Mouse (Mus musculus) cerebellum, adult 2 months (tissue): ENCODE results near the gene Cacna1d. TPM values are rescaled to one million over a fixed set of nuclear protein-coding genes. Genes with fewer than 3 reads are reported as not detected.
A peak's percentile ranks its signal among the peaks of the same experiment; 100 is the strongest.

ENCODE experiments used
- DNase-seq, 2 experiments: peaks; one replicate each; pipeline ENCODE4 v3.0.0; 2021
- H3K27ac ChIP-seq: fragments of 200-500 bp; 2 replicates; pipeline ENCODE4 v1.5.1; 2012; ENCODE audit warnings: low read length, control low read depth, inconsistent platforms; ENCODE audit not compliant: insufficient read depth
- H3K27me3 ChIP-seq: fragments of 200-500 bp; 2 replicates; pipeline ENCODE4 v1.6.1; 2012; ENCODE audit warnings: inconsistent platforms, mild to moderate bottlenecking, low read length, moderate library complexity; ENCODE audit not compliant: control insufficient read depth, insufficient read depth
- H3K4me1 ChIP-seq: fragments of 200-500 bp; 2 replicates; pipeline ENCODE4 v1.6.1; 2011; ENCODE audit warnings: low read length; ENCODE audit not compliant: control insufficient read depth, insufficient read depth
- H3K4me3 ChIP-seq: fragments of 200-500 bp; replicated peaks from 2 replicates; pipeline ENCODE3; 2011; ENCODE audit warnings: mild to moderate bottlenecking, low read depth, low read length, control low read depth; ENCODE audit not compliant: insufficient read depth
- CTCF ChIP-seq: fragments of 200-500 bp; IDR thresholded peaks from 2 replicates; pipeline ENCODE4 v1.5.1; 2011; ENCODE audit warnings: low read depth, mild to moderate bottlenecking, control low read depth, low read length, moderate library complexity, borderline replicate concordance; ENCODE audit not compliant: insufficient read depth
- POLR2A ChIP-seq: fragments of 200-500 bp; IDR thresholded peaks from 2 replicates; pipeline ENCODE4 v1.6.1; 2011; ENCODE audit warnings: low read length, control low read depth, borderline replicate concordance; ENCODE audit not compliant: insufficient read depth
- WGBS: fragments of 180-500 bp; shearing (Covaris S2); methylation state at CpG from one replicate; pipeline ENCODE4 v1.1.7; 2018; 5-methylcytosine and 5-hydroxymethylcytosine counted together
- polyA plus RNA-seq: library from polyadenylated mRNA; depleted of rRNA; stranded (reverse); fragments of >200 nt; gene quantifications from 2 replicates; pipeline ENCODE4 v1.2.3, GENCODE M21; 2012

Cacna1d gene
- polyA plus RNA-seq, 1 experiment = 35.0 TPM

DNA sequence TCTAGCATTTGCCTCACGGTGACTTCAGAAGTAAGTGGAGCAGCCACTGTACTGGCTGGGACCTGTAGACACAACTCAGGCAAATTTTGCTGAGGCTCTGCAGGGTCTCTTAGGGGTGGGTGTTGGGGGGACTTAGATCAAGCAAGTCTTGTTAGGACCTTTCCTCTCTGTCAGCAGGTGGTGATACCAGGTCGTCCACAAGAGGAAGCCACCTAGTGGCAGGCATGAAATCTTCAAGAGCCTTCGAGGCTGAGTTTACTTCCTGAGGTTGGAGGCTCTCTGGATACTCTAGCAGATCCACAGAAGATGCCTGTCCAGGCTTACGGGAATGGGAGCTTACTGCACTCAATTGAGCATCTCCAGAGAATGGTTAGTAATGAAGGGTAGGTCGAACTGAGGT, 394.0 kb downstream of the Cacna1d start:
- 55% methylated on average over 5 of the region's 5 CpGs for WGBS
- H3K4me3 ChIP-seq = no peak overlapping the region
- no peak for DNase-seq
- H3K27ac ChIP-seq = no peak overlapping the region
- H3K27me3 ChIP-seq = no peaks in the 10 kb centered on the region
- H3K4me1 ChIP-seq = no peaks in the 10 kb centered on the region
- TF ChIP-seq CTCF = peak; percentile 33; the same call in 1 of the 2 replicates
- TF ChIP-seq POLR2A = no peak

- no peak for DNase-seq
- H3K27me3 ChIP-seq = no peaks in the 10 kb centered on the region
- H3K4me3 ChIP-seq = no peak overlapping the region
- H3K4me1 ChIP-seq = no peaks in the 10 kb centered on the region
- 77% methylated on average over 4 of the region's 4 CpGs for WGBS
- no peak overlapping the region for H3K27ac ChIP-seq
- no peak for TF ChIP-seq POLR2A
- TF ChIP-seq CTCF = no peak
These were observed 398.8 kb downstream of the Cacna1d start for GRCm38 (mm10) chr14:30092426-30092825.

- Histone ChIP-seq H3K27me3 (no peaks in the 10 kb centered on the region), H3K27ac (no peak overlapping the region), H3K4me3 (no peak overlapping the region), H3K4me1 (no peaks in the 10 kb centered on the region)
- no peak for DNase-seq
- WGBS = 72% methylated on average over 2 of the region's 2 CpGs
- no peak for TF ChIP-seq POLR2A
- TF ChIP-seq CTCF = no peak
These were observed 399.2 kb downstream of the Cacna1d start for GRCm38 (mm10) chr14:30092021-30092420.

DNA sequence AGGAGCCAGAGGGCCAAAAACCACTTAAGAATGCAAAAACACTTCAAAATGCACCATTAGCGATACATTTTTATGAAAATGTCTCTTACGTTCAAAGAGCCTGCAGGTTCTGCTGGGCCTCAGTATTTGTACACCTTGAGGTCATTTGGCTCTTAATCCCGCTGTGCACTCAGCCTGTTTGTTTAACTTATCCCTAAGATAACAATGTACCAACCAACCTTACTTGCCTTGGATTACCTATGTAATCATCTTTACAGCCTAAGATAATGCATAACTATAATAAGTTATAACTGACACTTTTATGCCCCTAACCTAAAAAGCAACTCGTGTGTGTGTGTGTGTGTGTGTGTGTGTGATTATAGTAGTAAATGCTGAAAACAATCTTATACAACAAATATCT, 411.5 kb downstream of the Cacna1d start:
- TF ChIP-seq CTCF (no peak), POLR2A (no peak)
- H3K4me1 ChIP-seq = peaks cover 11% of the 10 kb centered on the region; the same call in 1 of the 2 replicates
- H3K27me3 ChIP-seq = no peaks in the 10 kb centered on the region
- 94% methylated on average over 4 of the region's 4 CpGs for WGBS
- DNase-seq = no peak
- H3K4me3 ChIP-seq = no peak overlapping the region
- no peak overlapping the region for H3K27ac ChIP-seq

GRCm38 (mm10) chr14:30078115-30078808, 413.0 kb downstream of the Cacna1d start:
- 81% methylated on average over 15 of the region's 15 CpGs for WGBS
- Histone ChIP-seq H3K4me1 (peaks cover 17% of the 10 kb centered on the region), H3K27me3 (no peaks in the 10 kb centered on the region), H3K4me3 (no peak overlapping the region), H3K27ac (no peak overlapping the region)
- TF ChIP-seq CTCF (no peak), POLR2A (no peak)
- no peak for DNase-seq

DNA sequence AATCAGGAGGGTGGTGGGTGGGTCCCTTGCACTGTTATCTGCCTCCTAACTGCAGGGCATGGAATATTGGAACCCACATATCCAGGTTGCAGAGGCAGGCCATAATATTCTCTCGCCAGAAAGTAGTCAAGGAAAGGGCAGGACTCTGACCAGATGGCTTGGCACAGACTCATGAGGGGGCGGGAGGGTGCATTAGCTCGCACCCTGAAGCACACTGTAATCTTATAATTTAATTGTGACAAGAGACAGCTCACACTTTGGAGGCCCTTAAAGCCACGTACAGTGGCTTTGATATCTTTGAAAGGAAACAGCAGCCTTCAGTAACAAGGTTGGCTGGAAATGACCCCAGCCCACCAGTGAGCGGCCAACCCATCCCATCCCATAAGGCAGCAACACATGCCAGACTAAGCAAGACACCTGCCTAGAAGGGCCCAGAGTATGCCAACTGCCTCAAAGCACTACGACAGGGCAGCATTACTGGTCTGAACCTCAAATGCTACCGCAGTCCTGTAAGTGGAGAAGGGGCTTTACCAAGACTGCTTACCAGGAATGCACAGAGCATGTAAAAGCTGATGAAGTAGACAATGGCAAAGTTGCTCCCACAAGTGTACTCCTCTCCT, 415.9 kb downstream of the Cacna1d start:
- H3K27me3 ChIP-seq = no peaks in the 10 kb centered on the region
- DNase-seq = peak; percentile 70 to 80
- TF ChIP-seq CTCF (no peak), POLR2A (no peak)
- no peak overlapping the region for H3K27ac ChIP-seq
- H3K4me1 ChIP-seq = peaks cover 17% of the 10 kb centered on the region
- WGBS = 8% methylated on average over 7 of the region's 7 CpGs
- no peak overlapping the region for H3K4me3 ChIP-seq

- DNase-seq = no peak
- WGBS = 43% methylated on average over 3 of the region's 3 CpGs
- H3K4me3 ChIP-seq = no peak overlapping the region
- H3K4me1 ChIP-seq = no peaks in the 10 kb centered on the region; the same call in 1 of the 2 replicates
- no peaks in the 10 kb centered on the region for H3K27me3 ChIP-seq
- no peak overlapping the region for H3K27ac ChIP-seq
- no peak for TF ChIP-seq POLR2A
- TF ChIP-seq CTCF = no peak
These were observed 422.7 kb downstream of the Cacna1d start for GRCm38 (mm10) chr14:30068566-30068965.

- Histone ChIP-seq H3K4me3 (no peak overlapping the region), H3K27me3 (no peaks in the 10 kb centered on the region), H3K27ac (no peak overlapping the region), H3K4me1 (no peaks in the 10 kb centered on the region; the same call in 1 of the 2 replicates)
- no peak for DNase-seq
- TF ChIP-seq CTCF (no peak), POLR2A (no peak)
- 93% methylated on average over 12 of the region's 12 CpGs for WGBS
These were observed 424.5 kb downstream of the Cacna1d start for GRCm38 (mm10) chr14:30066752-30067151.
